Mouse (Mus musculus): Measurements from ENCODE around the gene Dnajb14.
"Not testable (repeated sequence)": the region's sequence is repeated elsewhere in the genome, so short reads cannot be mapped to it uniquely, and the experiment has no call there.

Dnajb14 gene

GRCm38 (mm10) chr3:137917694-137918171 lies 50.3 kb downstream of the Dnajb14 start:
- DNase-seq (ENCODE audit: low spot score): no peak

GRCm38 (mm10) chr3:137918172-137918931 lies 50.9 kb downstream of the Dnajb14 start, which contains the start of gene Lamtor3:
TSS of gene Lamtor3 (plus strand) at chr3:137918506.
- peak; percentile 74 for DNase-seq (ENCODE audit: low spot score)

- no peak for DNase-seq (ENCODE audit: low spot score)
Observed at GRCm38 (mm10) chr3:137918932-137919311, 51.4 kb downstream of the Dnajb14 start.

- DNase-seq (ENCODE audit: low spot score): no peak
Observed at GRCm38 (mm10) chr3:137919398-137919797, 51.9 kb downstream of the Dnajb14 start.

- DNase-seq (ENCODE audit: low spot score): no peak
Observed at GRCm38 (mm10) chr3:137920594-137920993, 53.1 kb downstream of the Dnajb14 start.

GRCm38 (mm10) chr3:137927010-137927409 lies 59.5 kb downstream of the Dnajb14 start:
- no peak for DNase-seq (ENCODE audit: low spot score)

GRCm38 (mm10) chr3:137929940-137930339 lies 62.5 kb downstream of the Dnajb14 start:
- no peak for DNase-seq (ENCODE audit: low spot score)

- no peak for DNase-seq (ENCODE audit: low spot score)
Observed at GRCm38 (mm10) chr3:137932748-137933147, 65.3 kb downstream of the Dnajb14 start.

- no peak for DNase-seq (ENCODE audit: low spot score)
Observed at GRCm38 (mm10) chr3:137933986-137934385, 66.5 kb downstream of the Dnajb14 start.

- DNase-seq (ENCODE audit: low spot score): no peak
Observed at GRCm38 (mm10) chr3:137935570-137936525, 68.4 kb downstream of the Dnajb14 start.

- no peak for DNase-seq (ENCODE audit: low spot score)
Observed at GRCm38 (mm10) chr3:137936541-137936940, 69.1 kb downstream of the Dnajb14 start.

GRCm38 (mm10) chr3:137938608-137939007 lies 71.1 kb downstream of the Dnajb14 start:
- DNase-seq (ENCODE audit: low spot score): no peak

GRCm38 (mm10) chr3:137940757-137941156 lies 73.3 kb downstream of the Dnajb14 start:
- DNase-seq (ENCODE audit: low spot score): no peak

- no peak for DNase-seq (ENCODE audit: low spot score)
Observed at GRCm38 (mm10) chr3:137941555-137941954, 74.1 kb downstream of the Dnajb14 start.

- no peak for DNase-seq (ENCODE audit: low spot score)
Observed at GRCm38 (mm10) chr3:137942098-137942622, 74.7 kb downstream of the Dnajb14 start.

- no peak for DNase-seq (ENCODE audit: low spot score)
Observed at GRCm38 (mm10) chr3:137943737-137944154, 76.3 kb downstream of the Dnajb14 start.

- no peak for DNase-seq (ENCODE audit: low spot score)
Observed at GRCm38 (mm10) chr3:137946827-137947226, 79.4 kb downstream of the Dnajb14 start.

GRCm38 (mm10) chr3:137947525-137947924 lies 80.0 kb downstream of the Dnajb14 start:
- DNase-seq (ENCODE audit: low spot score): no peak

- no peak for DNase-seq (ENCODE audit: low spot score)
Observed at GRCm38 (mm10) chr3:137950191-137950885, 82.9 kb downstream of the Dnajb14 start.

GRCm38 (mm10) chr3:137951302-137951701 lies 83.8 kb downstream of the Dnajb14 start:
- DNase-seq (ENCODE audit: low spot score): not testable (repeated sequence)

- no peak for DNase-seq (ENCODE audit: low spot score)
Observed at GRCm38 (mm10) chr3:137951819-137952218, 84.3 kb downstream of the Dnajb14 start.
